Mouse (Mus musculus): ENCODE measurements at regions not wholly inside any gene's neighbourhood (a gene's known extent, or its start where the extent isn't known, plus 50 kb on each side); places are given as distances from the start of the nearest gene placed in this dataset.
A peak's percentile ranks its signal among the peaks of the same experiment; 100 is the strongest.

DNA sequence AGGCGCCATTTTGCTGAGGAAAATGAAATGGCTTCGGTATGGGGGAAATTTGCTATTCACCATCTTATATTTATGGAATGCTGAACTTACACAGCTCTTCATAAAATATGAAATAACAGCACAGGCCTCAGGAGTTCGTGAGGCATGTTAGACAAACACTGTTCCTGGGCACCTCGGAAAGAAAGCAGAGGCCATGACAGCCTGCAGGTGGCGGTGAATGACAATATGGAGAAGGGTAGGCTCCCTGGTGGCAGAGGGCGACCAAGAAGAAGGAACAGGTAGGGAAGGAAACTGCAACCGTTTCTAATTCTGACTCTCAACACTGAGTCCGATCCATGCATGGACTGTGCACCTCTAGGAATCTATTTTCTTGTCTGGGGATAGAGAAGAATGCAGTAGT lies 553.6 kb upstream of the Tmpo start:
- DNase-seq: no peak

DNA sequence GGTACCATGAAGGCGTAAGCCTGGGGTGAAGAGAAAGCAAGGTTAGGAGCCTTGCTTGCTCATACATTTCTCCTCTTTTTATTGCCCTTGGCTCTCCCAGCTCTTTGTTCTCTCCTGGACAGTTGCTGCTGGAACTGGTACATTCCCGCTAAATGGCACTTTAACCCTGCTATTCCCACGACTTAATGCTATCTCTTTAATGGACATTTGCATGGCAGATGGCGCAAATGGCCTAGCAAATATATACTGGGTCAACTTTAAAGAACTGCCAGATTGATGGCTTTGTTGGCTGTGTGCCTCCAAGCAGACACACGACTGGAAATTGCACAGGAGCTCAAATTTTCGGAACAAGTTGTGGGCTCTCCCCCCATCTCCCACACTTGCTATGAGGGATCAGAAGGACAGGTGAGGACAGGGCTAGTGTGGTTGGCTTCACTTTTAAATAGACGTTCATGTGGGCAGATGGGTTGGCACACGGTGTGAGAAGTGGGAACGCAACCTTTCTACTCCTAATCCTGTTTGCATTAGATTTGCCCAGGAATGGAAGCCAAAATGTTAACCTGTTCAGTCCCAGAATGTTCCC lies 551.0 kb upstream of the Tmpo start:
- DNase-seq: no peak

DNA sequence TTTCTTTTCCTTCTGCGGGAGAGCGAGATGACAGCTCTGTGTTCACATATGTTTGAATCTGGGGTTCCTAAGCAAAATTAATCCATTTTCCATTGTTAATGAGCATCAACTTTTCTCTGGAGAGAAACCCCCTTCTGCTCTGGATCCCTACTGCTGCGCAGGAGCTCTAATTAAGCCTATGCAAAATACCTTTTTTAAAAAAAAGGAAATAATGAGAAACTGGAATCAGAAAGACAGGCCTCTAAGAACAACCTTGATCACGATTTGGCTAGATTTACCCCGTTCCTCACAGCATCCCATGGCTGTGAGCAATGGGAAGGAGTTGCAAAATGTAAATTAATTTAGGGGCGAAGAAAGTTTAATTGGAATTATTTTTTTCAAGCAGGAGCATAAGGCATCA lies 548.9 kb upstream of the Tmpo start:
- DNase-seq: no peak

DNA sequence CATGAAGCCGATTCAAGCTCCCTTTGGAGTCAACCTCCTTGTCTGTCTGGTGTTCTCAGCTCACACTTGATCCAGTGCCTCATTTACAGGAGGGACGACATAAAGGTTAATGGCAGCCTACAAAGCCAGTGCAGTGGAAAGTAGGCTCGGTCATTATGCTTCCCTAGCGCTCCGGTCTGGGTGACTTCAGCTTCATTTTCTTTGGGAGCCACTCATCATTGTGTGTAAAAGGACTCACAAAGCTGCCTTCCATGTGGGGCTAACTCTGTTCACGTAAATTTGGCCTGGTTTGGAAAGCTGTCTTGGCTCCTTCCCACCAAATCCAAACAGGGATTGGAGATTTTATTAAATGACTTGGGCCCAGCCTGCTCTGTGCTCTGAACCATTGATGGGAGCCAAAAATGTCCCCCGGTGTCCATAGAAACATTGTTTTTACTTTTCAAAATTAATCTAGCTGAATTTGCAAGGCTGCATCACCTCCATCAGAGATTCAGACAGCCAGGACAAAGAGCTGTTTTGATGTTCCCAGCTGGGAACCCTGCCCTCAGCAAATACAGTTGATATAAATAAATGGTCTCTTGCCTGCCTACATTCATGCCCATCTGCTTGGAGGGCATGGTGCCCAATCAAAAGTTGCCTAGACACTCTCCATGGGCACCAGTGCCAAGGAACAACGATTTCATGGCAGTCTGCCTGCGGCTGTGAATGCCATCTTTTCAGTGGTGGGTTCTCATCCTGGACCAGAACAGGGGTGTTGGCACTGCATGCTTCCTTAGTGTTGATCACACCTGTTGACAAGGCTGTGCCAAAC lies 538.7 kb upstream of the Tmpo start:
- DNase-seq: peak; percentile 62

DNA sequence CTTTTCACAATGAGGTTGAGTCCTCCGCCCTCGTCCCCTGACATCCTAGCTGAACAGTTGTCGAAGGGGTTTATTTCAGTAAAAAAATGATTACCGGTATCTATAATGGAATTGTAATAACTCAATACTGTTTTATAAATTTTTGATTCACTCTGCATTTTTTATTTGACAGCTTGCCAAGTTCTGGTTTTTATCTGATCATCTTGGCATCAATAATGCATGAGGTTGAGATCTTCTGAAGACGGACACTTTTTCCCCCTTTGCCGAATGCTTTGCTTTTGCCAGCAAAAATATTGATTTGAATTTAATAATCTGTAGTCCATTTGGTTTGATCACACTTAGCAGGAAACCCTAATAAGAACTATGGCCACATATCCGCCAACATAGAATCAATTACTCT lies 535.5 kb upstream of the Tmpo start:
- no peak for DNase-seq

DNA sequence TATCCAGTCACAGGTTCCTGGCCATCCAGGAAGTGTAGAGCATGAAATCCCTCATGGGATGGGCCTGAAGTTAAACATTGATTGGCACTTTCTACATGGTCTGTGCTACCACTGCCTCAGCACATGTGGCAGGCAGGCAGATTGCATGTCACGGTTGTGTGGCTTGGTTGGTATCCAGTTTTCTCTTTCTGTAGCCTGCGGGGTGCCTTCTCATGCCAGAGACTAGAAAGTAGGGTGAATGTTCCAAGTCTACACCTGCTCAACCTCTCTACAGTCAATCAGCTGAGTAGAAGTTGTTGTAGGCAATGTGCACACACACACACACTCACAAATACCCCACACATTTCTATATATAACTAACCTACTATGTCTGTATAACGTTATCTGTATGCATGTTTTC lies 533.5 kb upstream of the Tmpo start:
- no peak for DNase-seq

DNA sequence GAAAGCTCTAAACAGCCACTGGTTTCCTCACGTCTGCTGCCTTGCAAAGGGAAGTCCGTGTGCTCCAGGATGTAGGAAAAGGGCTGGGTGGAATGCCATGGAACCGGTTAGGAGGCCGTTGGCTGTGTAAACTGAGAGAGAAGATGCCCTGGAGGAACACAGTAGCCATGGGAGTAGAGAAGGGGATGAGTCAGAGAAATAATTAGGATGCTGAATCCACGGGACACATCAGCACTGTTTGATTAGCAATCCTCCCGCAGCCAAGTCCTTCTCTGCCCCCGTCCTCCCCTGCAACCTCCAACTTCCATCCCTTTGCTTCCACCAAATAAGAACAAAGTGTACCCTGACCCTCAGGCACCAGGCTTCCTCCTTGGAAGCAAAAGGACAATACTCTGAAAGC lies 532.4 kb upstream of the Tmpo start:
- no peak for DNase-seq

DNA sequence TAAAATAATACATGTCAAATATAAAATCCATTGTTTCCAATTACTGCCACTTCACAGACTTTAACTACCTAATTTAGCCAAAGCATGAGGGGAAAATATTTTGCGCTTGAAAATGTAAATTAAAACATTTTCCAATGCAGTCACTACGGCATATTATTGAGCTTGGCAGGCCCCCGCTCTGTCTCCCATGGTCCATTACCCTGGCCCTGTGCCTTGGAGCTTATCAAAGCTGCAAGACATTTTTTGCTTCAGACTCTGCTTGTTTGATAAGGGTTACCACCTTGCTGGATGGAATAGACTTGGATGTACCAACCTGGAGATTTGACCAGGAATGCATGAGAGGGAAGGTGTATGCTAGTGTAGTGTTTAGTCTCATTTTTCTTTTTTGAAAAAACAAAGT lies 525.7 kb upstream of the Tmpo start:
- no peak for DNase-seq

DNA sequence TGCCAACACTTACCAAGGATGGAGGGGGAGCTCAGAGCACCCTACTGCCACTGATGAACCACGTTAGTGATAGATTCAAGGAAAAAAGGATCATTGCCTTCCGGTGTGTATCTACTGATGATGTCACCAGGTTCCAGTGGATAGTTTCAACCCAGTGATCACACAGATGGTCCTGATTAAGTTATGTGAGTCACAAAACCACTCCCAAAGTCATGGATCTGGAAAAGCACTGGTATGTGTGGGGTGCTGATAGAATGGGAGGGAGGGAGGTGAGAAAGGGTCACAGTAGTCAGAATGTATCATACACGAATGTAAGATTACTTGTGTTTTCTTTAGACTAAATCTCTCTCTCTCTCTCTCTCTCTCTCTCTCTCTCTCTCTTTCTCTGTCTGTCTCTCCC lies 523.6 kb upstream of the Tmpo start:
- DNase-seq: no peak

DNA sequence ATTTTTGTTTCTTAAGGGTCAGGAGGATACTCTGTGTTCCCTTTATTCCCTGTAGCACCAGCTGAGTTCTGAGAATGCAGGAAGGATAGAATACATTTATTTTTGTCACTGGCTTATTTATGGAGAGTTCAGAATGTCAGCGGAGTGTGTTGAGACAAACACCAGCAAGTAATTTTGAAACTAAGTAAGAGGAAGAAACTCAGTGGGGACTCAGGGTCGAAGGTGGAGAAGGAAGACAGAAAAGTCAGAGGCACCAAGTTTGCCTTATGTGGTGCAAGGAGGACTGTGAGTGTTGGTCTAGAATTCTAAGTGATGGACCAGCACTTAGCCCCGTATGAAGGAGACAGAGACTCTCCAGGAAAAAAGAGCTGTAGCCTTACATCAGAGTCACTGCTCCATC lies 520.7 kb upstream of the Tmpo start:
- no peak for DNase-seq

DNA sequence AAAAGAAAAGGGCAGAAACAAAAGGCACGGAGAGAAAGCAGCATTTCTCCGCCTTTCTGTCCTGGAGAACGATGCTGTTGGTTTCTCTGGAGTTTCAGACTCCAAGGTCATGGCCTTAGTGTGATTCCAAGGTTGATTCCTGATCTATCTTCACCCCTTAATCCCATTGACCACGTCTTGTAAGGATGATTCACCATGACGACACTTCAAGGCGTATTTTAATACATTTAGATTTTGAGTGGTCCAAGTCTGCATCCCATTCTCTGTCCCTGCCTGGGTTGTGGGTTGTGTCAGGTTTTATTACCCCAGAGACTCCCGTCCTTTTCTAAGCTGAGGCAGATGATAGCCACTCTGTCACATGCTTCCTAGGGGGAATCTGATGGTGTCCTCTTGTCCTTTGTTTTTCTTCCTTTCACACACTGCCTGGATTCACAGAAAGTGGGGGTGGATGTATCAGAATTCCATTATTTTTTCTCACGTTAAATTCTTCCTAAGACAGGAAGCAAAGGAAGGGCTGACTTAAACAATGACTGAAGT lies 505.0 kb upstream of the Tmpo start:
- no peak for DNase-seq

DNA sequence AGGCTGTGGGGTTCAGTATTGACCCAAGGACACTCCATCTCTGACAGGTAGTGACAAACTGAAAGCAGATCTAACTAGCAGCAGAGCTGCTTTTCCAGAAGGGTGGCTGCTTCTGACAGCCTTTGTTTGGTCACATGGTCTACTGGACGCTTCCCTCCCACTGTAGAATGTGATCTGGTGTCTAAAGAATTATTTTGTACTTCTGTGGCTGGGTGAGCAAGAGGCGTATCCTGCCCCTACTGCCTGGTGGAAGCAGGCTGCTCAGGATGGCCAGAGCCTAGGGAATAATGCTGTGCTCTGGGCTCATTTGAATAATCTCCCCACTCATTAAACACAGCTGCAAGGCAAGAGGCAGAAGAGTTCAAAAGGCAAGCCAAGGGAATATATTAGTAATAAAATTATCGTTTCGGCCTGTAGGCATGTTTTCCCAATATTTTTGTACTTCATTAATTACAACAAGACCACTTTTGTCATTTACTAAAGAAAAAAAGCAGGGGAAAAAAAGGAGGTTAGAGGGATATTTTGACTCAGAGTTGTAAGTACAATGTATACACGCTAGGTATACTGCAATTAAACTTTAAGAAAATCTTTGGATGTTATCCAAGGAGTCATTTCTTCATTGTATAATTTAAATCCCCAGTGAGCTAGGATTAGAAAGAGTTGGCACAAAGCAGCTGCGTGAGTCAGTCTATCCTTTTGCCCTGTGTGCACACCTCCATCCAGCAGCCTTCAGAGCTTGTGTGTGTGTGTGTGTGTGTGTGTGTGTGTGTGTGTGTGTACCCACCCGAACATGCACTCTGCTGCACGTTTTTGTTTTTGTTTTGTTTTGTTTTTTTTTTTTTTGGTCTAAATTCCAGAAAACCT lies 504.3 kb upstream of the Tmpo start:
- DNase-seq: peak; percentile 7

DNA sequence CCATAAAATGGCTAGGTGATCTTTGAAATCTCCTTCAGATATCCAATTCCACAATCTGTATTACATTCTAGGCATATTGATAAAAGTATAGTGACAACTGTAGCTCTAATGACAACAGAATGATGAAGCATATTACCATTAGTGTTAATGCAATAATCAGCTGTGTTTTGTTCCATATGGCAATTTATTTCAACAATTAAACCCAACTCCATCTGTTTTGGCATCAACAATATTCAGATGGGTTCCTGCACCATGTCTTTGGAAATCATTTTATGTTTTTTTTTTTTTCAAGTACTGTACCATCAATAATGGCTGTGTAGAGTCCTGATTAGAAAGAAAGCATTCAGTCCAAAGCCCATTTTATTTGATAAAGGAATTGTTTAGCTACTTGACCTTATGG lies 498.5 kb upstream of the Tmpo start:
- no peak for DNase-seq

DNA sequence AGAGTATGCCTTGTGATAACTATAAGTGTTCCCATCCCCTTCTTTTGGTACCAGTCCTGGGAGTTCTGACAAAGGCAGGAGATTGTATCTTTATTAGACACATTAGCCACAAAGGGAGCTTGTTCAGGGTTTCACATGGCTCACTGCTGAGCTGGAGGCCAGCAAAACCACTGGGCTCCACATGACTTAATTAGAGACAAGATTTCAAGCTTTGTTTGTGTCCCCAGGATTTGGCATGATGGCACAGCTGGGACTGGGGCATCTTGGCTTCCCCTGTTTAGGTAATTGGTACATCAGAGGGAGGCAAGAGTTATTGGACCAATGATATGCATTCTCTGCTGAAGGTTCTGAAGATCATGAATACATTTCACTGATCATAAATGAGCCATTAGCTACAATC lies 456.8 kb upstream of the Tmpo start:
- no peak for DNase-seq

DNA sequence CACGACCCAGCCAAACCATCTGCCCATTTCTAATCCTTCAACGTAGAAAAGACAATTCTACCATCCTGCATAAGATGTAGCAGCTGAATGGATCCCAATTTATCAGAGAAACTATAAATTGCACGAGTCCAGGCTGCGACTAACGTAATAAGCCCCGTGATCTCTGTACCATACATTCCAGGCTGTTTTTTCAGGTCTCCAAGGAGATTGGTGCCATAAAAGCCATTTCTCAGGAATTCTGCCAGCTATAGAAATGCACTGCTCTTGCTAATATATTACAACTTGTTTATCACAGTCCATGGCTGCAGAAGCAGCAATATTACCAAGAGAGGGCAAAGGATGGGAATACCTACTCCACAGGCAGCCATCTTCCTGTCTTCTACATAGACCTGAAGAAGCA lies 447.6 kb upstream of the Tmpo start:
- DNase-seq: no peak

DNA sequence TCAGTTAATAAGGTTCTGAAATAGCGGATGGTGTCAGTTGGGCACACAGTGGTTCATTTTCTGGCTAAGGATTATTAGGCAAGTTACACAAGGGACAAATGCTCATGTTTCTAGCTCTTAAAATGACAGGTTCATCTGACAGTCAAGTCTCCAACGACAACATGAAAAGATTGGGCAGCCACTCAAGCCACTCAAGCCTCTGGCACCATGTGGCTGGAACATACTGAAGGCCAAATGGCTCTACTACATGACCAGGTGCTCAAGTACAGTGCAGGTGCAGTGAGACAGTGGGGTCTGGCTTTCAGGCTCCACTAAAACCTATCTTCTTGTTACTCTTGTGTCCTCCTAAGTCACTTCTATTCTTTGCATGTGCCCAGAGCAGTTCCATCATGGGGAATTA lies 441.2 kb upstream of the Tmpo start:
- no peak for DNase-seq

DNA sequence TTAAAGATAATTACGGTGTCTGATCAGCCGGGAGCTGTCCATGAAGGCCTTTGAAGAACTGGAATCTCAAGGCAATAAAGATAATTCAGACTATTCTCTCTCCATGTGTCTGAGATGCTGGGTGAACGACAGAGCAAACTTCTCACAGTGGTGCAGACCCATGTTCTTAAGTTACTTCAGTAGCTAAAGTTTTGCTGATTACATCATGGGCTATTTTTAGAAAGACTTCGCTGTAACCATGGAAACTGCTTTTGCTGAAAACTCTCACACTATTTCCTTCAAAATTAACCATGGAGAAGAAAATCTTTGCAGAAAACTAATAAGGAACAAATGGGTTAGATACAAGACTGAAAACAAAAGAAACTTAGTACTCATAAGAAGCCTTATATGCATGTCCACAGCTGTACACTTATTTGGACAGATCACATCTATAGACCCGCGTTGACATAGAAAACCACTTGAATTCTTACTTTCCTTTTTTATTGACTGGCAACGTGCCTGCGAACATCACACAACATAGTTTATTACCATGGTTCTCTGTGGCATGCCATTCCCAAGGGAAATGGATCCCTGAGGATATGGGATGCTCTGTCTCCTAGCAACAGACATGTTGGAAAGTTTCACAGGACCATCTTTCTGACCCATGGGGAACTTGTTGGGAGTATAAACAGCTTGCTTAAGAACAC lies 432.8 kb upstream of the Tmpo start:
- DNase-seq: no peak

DNA sequence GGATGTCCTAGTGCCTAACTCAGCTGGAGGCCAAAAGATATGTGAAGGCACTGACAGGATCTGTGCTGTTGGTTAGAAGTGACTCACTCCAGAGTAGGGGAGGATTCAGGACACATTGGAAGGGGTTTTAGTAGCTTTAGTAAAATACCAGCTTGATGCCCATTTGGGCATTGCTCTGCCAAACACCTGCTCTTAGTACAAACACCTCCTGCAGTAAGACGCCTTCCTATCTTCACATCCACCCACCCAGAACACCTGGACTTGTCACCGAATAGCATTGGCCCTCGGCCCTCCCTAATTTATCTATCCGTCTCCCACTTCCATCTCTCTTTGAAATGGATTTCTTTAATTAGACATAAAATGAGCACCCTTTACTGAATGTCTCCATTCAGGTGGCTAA lies 430.9 kb upstream of the Tmpo start:
- peak; percentile 45 for DNase-seq

DNA sequence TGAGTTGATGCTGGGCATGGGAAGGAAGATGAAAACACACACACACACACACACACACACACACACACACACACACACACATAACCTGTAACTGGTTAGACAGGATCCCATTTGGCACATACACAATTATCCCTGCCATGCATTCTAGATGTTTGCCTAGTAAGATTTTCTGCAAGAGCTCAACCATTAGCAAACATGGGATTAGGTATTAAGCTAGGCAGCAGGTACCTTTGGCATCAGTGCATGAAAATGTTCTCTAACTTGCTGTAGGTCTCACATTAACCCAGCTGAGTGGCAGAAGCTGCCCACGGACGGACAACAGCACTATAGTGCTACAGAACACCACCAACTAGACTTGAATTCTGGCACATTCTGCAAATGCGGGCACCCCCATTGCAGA lies 413.8 kb upstream of the Tmpo start:
- DNase-seq: no peak

DNA sequence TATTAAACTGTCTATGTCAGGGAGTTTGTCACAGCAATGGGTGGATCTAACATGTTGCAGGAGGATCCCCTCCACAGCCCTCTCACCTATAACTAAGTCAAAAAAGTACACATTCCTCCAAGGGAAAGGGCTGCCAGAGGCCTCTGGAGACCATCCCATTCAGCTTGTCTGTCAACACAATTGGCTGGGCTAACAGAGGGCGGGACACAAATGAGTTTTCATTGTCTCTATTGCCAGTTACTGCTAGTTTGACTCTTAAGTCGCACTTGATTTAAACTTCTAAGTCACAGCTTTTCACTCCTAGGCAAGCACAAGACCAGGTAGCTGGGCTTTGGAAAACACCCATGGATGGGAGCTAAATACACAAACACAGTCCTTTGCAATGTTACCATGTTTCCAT lies 412.3 kb upstream of the Tmpo start:
- DNase-seq: no peak

DNA sequence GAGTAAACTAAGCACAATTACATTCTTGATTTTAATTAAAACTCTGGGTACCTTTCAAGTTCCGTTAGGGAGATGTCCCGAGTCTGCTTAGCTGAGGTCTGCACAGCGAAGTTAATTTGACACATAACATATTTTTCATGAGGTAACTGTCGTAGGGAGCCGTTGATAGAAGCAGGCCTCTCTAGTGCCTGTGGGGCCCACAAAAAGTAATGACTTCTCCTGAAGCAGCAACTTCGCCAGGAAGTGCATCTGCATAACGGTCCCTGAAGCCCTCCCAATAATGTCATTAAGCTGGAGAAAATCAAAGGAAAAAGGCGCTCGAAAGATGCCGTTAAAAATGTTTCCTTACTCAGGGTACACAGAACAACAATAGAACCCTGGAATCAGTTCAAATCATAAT lies 410.7 kb upstream of the Tmpo start:
- no peak for DNase-seq

DNA sequence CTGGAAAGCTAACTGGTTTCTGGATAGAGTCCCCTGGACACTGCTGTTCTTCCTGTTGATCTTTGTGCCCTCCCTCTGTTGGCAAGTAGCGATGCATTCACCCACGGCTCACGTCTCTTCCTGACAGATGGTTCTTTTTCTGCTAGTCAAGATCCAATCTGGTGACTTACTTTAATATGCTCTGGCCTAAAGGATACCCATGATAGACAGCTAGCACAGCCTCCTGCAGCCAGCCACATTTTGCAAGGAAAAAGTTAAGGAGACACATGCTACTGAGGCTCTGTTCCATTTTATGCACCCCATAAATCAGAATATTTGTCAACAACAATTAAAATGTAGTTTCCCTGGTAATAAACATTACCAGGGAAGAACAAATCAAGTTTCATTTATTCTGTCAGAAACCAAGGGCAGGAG lies 410.3 kb upstream of the Tmpo start:
- DNase-seq: no peak

DNA sequence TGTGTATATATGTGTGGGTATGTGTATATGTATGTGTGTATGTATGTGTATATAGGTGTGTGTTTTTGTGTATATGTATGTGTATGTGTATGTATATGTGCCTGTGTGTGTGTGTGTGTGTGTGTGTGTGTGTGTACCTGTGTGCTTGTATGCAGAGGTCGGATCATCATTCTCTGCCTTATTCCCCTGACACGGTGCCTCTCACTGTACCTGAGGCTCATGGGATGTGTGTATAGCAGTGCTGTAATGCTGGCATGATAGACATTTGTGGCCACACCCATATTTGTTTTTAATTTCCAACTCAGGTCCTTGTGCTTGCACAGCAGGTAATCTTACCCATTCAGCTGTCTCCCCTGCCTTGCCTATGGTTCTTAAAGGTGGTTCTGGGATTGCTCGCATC lies 402.1 kb upstream of the Tmpo start:
- no peak for DNase-seq

All from right cerebral cortex, postnatal 25 days (tissue).